ENCODE assay signal across 25 mouse cellular contexts in the genomic region with DNA sequence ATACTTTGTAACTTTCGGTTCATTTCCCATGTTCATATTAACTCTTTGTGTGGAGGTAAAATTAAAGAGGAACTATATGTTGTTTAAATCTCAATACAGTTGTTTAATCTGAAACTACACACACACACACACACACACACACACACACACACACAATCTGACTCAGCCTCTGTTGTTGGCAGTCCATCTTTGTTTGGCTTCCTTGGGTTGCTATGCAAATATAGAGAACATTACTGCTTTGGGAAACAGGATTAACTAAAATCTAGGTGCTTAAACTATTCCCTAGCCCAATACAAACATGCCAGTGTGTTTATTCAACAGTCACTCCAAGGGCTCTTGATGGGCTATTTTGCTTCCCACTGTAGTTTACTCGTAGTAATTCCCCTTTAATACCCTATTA. TPM values are rescaled to one million over a fixed set of nuclear protein-coding genes. Genes with fewer than 3 reads are reported as not detected.
"Had no signal": no experiment of that assay in that cellular context is flagged by ENCODE, and none has a peak within 500 bp of the region (broad histone marks: within the 10 kb centered on the region; RNA-seq: fewer than 3 reads in every experiment).

No protein-coding gene starts in this region.

- DNase-seq: lung, postnatal 14 days; midbrain, embryonic 14.5 days; retina, postnatal 1 day; right cerebral cortex, adult 18-20 months; right cerebral cortex, postnatal 25 days; right cerebral cortex, postnatal 4 days; spleen, adult 18-20 months; thymus, adult 2 months; thymus, postnatal 25 days; thymus, postnatal 4 days had no signal

- H3K27me3 ChIP-seq: limb, embryonic 15.5 days; liver, embryonic 12.5 days; lung, embryonic 15.5 days; neural tube, embryonic 13.5 days; neural tube, embryonic 15.5 days had no signal

- H3K9me3 ChIP-seq: limb, embryonic 15.5 days; liver, embryonic 12.5 days; lung, embryonic 15.5 days; midbrain, embryonic 10.5 days; midbrain, embryonic 12.5 days; neural tube, embryonic 13.5 days; neural tube, embryonic 15.5 days had no signal

- H3K4me2 ChIP-seq: limb, embryonic 15.5 days; liver, embryonic 12.5 days; lung, embryonic 15.5 days; midbrain, embryonic 12.5 days; neural tube, embryonic 13.5 days; neural tube, embryonic 15.5 days had no signal

- ATAC-seq: liver, embryonic 12.5 days; midbrain, embryonic 16.5 days had no signal

- H3K9ac ChIP-seq: limb, embryonic 15.5 days; liver, embryonic 12.5 days; liver, embryonic 14.5 days; lung, embryonic 15.5 days; midbrain, embryonic 12.5 days; neural tube, embryonic 13.5 days; neural tube, embryonic 15.5 days had no signal

- H3K4me1 ChIP-seq: limb, embryonic 15.5 days; lung, embryonic 15.5 days; midbrain, embryonic 12.5 days had no signal

- H3K36me3 ChIP-seq: limb, embryonic 15.5 days; liver, embryonic 12.5 days; lung, embryonic 15.5 days; midbrain, embryonic 10.5 days; midbrain, embryonic 12.5 days; neural tube, embryonic 13.5 days; neural tube, embryonic 15.5 days had no signal

- H3K4me3 ChIP-seq: limb, embryonic 15.5 days; liver, embryonic 12.5 days; lung, embryonic 15.5 days; midbrain, embryonic 10.5 days; midbrain, embryonic 12.5 days; myocyte; neural tube, embryonic 13.5 days; neural tube, embryonic 15.5 days had no signal

- H3K27ac ChIP-seq: limb, embryonic 15.5 days; liver, embryonic 12.5 days; liver, embryonic 14.5 days; lung, embryonic 15.5 days; midbrain, embryonic 10.5 days; midbrain, embryonic 12.5 days; neural tube, embryonic 13.5 days; neural tube, embryonic 15.5 days had no signal

RNA-seq across cellular contexts. Expression of gene Gm21958, which starts 26.9 kb away (rescaled TPM):
- total RNA-seq: liver, adult 2 months; megakaryocyte, adult 5-6 weeks; megakaryocyte-erythroid progenitor cell, adult 5-6 weeks had no signal
- polyA plus RNA-seq: liver, adult 2 months; liver, embryonic 12.5 days; liver, embryonic 14.5 days; liver, embryonic 16.5 days; myocyte; small intestine, adult 2 months; thymus, adult 2 months had no signal
